Mouse (Mus musculus) adrenal gland, adult (tissue): ENCODE measurements at regions not wholly inside any gene's neighbourhood (a gene's known extent, or its start where the extent isn't known, plus 50 kb on each side); places are given as distances from the start of the nearest gene placed in this dataset.
A peak's percentile ranks its signal among the peaks of the same experiment; 100 is the strongest.

Experiments used
- DNase-seq, 2 experiments: peaks; one replicate each; pipeline ENCODE4 v3.0.0; 2022 to 2023; ENCODE audit warnings: low spot score in 1 of 2; ENCODE audit not compliant: inconsistent age in 2 of 2

- no peak for DNase-seq
Measured at GRCm38 (mm10) chr10:17622802-17623201, 100.2 kb upstream of the Cited2 start.

DNA sequence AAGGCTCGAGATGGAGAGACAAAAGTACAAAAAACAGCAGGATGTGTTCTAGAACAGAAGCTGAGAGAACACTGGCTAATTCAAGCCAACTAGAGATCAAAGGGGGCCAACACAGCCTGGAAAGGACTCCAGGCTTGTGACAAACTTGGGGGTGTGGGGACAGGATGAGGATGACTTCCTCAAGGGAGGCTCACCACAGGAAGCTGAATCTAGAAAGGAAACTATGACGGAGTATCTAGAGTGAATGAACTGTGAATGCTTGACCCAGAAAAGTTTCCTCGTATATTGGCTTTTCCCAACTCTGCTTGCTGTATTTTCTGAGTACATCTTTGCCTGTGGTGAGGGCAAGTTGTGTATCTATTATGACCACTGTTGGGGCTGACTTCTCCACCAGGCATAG is 93.3 kb upstream of the Cited2 start:
- no peak for DNase-seq

DNA sequence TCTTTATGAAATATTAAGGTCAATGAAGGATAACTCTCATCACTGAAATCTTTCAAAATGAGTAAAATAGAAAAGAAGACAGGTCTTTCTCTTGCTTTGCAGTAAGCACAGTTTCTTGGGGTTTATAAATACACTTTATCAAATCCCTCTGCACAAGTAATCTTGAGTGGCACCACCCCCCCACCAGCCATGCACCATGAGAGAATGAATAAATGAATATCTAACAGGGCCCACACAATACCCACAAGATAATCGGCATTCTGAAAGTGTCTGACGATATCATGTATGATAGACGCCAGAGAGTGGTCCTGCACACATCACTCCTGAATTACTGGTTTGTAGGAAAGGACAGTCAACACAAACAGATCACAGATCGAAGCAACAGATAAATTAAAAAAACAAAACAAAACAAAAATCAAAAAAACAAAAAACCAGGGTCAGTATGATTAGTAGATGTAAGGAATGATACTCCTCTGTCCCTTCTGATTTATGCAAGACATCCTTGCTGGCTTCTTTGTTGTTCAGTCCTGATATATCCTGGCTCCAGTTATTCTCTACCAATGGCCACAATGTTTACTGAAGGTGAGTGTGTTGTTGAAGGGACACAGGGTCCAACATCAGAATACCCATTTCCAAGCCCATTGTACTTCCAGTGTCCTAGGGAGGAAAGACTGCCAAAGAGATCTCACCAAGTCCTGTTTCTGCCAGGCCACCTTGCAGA is 92.0 kb upstream of the Cited2 start:
- no peak for DNase-seq

- peak in 1 of 2 experiments; percentile 58 for DNase-seq
Measured at GRCm38 (mm10) chr10:17631817-17632216, 91.2 kb upstream of the Cited2 start.

DNA sequence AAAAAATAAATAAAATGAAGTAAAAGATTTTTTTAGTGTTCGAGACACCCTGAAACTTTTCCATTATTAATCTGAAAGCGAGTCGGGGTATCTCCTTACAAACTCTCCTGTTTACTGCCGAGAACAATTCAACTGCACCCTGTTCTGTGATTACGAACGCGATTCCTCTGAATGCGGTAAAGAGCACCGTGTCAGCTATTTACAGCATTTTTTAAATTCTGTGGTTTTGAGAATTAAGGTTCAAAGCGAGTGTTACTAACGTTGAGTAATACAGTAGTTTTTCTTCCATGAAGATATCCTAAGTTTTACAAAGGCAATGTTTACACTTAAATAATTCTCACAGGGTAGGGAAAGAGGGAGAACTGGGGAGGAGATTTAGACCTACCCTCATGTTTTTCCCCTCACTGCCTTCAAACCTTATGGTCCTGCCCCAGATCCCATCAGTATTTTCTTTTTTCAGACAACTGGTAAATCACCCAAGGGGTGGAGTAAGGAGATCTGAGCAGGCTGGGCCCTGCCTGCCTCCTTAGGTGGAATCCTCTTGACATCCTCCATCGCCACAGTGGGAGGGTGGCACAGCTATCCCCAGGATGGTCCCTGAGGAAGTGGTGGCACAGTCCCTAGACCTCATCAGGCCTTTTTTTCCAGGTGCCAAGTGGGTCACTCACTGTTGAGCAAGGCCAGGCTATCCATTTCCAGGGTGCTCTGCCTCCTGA is 89.9 kb upstream of the Cited2 start:
- DNase-seq = no peak

DNA sequence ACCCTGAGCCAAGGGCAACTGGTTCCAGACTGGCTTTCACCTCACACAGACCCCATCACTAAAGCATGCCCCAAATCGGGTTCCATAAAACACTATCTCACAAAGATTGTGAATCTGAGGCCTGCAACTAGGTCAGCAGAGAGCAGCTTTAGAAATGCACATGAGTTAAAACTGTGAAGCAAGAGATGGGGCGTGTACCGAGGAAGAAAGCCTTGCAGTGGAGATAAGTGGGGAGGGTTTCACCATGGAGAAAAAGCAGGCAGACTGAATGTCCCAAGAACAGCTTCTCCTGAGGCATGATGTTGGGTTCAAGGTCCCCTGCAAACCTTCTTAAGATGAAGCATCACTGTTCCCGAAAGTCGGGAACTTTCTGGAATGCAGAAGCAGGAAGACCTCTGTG is 77.7 kb upstream of the Cited2 start:
- no peak for DNase-seq

- DNase-seq = no peak
Measured at GRCm38 (mm10) chr10:17646391-17646790, 76.6 kb upstream of the Cited2 start.

GRCm38 (mm10) chr10:17648077-17648476 is 74.9 kb upstream of the Cited2 start:
- peak in 1 of 2 experiments; percentile 29 for DNase-seq

- DNase-seq = no peak
Measured at GRCm38 (mm10) chr10:17650997-17651750, 71.8 kb upstream of the Cited2 start.

- DNase-seq = no peak
Measured at GRCm38 (mm10) chr10:17653325-17653724, 69.7 kb upstream of the Cited2 start.

DNA sequence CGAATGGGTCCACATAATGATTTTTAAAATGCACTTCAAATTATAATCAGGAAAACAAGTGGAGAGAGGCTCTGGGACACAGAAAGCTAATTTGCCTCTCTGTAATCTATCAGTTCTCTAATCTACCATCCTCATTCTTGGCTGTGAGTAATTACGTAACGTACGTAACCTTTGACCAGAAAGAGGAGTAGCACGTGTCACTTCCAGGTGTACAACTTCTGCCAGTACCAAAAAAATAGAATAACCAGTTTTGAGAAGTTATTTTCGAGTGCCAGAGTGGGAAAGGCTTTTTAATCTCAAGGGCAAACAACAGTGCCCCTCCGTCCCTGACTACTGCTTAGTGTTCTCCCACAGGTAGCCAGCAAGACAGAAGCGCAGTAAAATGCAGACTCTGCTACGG is 69.2 kb upstream of the Cited2 start:
- no peak for DNase-seq

DNA sequence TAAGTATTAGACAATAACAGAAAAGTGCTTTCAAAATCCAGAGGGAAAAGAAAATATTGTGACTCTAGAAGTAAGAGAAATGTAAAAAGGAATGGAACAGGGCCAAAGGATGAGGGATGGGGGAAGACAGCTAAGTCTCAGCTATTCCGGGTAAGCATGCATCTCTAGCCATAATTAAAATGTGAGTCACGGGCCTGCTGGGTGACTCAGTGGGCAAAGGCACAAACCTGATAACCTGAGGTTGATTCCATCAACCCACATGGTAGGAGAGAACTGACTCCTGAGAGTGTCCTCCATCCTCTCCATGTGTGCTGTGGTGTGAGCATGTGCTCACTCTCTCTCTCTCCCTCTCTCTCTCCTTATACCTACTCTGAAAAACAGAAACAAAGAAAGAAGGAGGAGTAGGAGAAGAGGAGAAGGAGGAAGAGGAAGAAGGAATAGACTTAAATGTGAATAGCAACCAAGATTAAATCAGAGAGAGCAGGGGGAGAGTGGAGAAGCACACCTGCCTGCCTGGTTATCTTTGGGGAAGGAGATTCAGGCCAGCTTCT is 68.6 kb upstream of the Cited2 start:
- DNase-seq = no peak

- no peak for DNase-seq
Measured at GRCm38 (mm10) chr10:17655459-17656051, 67.5 kb upstream of the Cited2 start.

DNA sequence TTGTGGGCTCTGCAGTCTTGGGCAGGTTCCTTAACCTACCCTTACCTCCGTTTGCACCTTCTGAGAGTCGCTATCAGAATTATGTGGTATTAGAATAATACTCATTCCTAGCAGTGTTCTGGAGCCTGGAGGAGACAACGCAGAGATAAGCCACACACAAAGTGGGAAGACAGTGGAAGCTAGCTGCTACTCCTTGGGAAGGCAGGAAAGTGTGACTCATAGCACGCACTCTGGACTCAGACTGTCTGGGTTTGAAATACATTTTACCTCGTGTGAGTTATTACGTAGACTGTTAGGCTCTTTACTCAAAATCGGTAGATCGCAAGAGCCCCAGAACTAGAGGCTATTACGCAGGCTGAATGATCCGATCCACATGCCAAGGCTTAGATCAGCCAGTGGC is 66.7 kb upstream of the Cited2 start:
- DNase-seq = no peak

DNA sequence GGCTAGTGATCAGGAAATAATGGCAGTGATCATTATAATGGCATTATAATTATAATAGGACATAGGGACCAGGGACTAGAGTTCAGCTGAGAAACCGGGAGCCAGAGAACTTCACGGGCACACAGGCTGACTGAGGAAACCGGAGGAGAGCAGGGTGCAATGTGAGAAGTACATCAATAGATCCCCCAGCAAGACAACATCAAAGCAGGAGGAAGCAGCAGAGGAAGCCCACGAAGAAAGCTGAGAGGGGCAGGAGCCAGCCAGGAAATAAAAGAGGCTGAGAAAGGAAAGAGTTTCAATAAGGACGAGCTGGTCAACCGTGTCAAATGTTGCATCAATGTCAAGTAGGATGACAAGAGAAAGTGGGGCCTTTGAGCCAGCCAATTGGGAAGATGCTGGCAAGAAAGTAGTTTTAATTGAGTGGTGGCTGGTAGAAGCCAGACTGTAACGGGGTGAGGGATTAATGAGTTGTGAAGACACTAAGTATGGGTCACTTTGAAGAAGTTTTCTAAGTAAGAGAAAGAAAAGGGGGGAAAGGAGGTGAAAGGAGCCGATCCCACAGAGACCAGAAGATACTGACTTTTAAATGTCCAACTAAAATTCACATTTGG is 66.0 kb upstream of the Cited2 start:
- DNase-seq = no peak

DNA sequence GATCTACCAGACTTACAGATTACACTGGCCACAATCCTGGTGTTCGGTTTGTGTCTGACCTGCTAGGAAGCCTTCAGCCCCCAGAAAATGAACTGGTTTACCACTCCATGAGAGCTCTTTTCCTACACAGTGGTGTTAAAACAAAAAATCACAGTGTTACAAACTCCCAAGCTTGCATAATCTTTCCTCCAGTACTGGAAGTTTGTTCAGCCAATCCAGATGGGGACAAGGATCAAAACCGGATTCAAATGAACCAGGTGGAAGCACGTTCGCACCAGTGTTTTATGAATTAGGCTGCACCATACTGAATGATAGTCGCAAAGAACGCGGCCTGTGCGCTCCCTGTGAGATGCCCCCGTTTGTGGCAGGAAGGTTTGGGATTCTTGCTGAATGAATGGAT is 63.4 kb upstream of the Cited2 start:
- DNase-seq = no peak

DNA sequence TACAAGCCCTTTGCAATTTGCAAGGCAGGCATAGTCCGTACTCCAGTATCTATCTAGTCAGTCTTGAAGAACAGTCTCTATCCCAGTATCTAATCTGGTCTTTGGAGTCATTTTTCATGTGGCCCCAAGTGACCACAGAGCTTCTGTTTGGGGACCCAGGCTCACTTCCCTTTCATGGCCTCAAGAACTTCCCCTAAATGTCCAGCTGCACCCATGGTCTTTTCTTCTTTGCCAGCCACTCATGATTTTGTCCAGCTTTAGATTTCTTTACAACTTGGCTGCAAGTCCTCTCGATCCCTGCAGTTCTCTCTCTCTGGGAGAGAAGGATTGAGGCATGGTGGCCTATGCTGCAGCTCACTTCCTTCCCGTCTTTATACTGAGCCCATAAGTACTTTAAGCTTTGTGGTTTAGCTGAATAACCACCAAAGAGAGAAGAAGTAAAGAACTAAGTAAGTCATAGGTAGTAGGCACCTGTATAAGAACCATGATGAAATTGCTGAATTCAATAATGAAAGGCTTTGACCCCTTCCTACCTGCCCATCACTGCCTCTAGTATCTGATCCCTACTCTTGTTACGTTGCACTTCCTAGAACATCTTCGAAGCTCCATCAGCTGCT is 62.1 kb upstream of the Cited2 start:
- no peak for DNase-seq

GRCm38 (mm10) chr10:17666089-17666488 is 56.9 kb upstream of the Cited2 start:
- DNase-seq = no peak

DNA sequence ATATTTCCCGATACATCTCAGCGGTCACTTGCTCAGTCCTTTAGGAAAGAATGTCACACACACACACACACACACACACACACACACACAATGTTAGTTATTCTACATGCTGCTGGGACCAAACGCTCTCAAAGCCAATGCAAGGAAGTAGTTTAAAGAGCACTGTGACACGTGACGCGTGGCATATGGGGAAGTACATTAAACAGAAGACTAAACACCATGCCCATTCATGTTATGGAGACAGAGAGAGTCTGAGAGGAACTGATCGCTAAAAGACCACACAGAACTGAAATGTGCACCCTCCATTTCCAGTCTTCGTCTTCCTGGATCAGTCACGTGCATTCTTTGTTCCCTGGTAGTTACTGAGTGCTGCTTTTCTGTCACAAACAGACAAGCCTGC is 53.6 kb upstream of the Cited2 start:
- no peak for DNase-seq
